Mouse (Mus musculus) ES-Bruce4 (cell line): ENCODE results near the gene Cacng2.

Experiments
- CTCF ChIP-seq: IDR thresholded peaks from one replicate; pipeline ENCODE4 v1.8.1; 2011; ENCODE audit warnings: low read depth, low read length
- POLR2A ChIP-seq: IDR thresholded peaks from one replicate; pipeline ENCODE4 v1.8.1; 2011; ENCODE audit warnings: low read length; ENCODE audit not compliant: insufficient read depth

- TF ChIP-seq CTCF: no peak
- TF ChIP-seq POLR2A: no peak
These were observed 38.5 kb upstream of the Cacng2 start for GRCm38 (mm10) chr15:78158335-78158734.
